Mouse (Mus musculus): ENCODE measurements at regions not wholly inside any gene's neighbourhood (a gene's known extent, or its start where the extent isn't known, plus 50 kb on each side); places are given as distances from the start of the nearest gene placed in this dataset.

- TF ChIP-seq HCFC1 (IDR thresholded peaks at IDR 0.05; ENCODE audit: low read depth, low read length) (no peak), TAL1 (IDR thresholded peaks at IDR 0.05; ENCODE audit: low read length) (no peak), EP300 (IDR thresholded peaks at IDR 0.05; ENCODE audit: low read depth in 1 of 2, low read length in 2 of 2) (no peak), GATA1 (IDR thresholded peaks at IDR 0.05; ENCODE audit: low read depth, low read length) (no peak), NELFE (IDR thresholded peaks at IDR 0.05; ENCODE audit: low read depth, low read length) (no peak), CTCF (IDR thresholded peaks at IDR 0.05 in 2 of 3, conservative IDR thresholded peaks at IDR 0.05 in 1 of 3; ENCODE audit: control insufficient read depth in 1 of 3, insufficient read depth in 1 of 3, low read depth in 2 of 3, low read length in 3 of 3, poor library complexity in 1 of 3, severe bottlenecking in 1 of 3) (no peak), POLR2A (IDR thresholded peaks at IDR 0.05; ENCODE audit: control insufficient read depth in 1 of 2, insufficient read depth in 1 of 2, low read depth in 1 of 2, low read length in 2 of 2, poor library complexity in 1 of 2) (no peak), RAD21 (IDR thresholded peaks at IDR 0.05; ENCODE audit: low read depth, low read length) (no peak)
These were observed 102.4 kb downstream of the Gm5426 start for GRCm38 (mm10) chr10:96238850-96239249.
